Mouse (Mus musculus) embryonic facial prominence, embryonic 13.5 days (tissue): ENCODE data around the gene Tcf21. TPM values are rescaled to one million over a fixed set of nuclear protein-coding genes. Genes with fewer than 3 reads are reported as not detected.

Source experiments
- ATAC-seq: fragments of 200-750 bp; cut with Nextera tagmentation; 2 replicates; pipeline ENCODE4 v1.8.0; 2017; ENCODE audit warnings: low read depth; ENCODE audit not compliant: insufficient number of reproducible peaks, insufficient read depth, low FRiP score, low TSS enrichment
- H3K27ac ChIP-seq: fragments of 300-500 bp; sonication (generic); 2 replicates; pipeline ENCODE4 v1.5.1; 2015; ENCODE audit warnings: moderate library complexity, mild to moderate bottlenecking, inconsistent platforms
- H3K27me3 ChIP-seq: fragments of 300-500 bp; sonication (generic); 2 replicates; pipeline ENCODE4 v1.6.1; 2015; ENCODE audit warnings: mild to moderate bottlenecking, inconsistent platforms
- H3K36me3 ChIP-seq: fragments of 300-500 bp; sonication (generic); 2 replicates; pipeline ENCODE4 v1.6.1; 2015; ENCODE audit warnings: mild to moderate bottlenecking, inconsistent platforms
- H3K4me1 ChIP-seq: fragments of 300-500 bp; sonication (generic); 2 replicates; pipeline ENCODE4 v1.6.1; 2015; ENCODE audit warnings: inconsistent platforms
- H3K4me2 ChIP-seq: fragments of 300-500 bp; sonication (generic); 2 replicates; pipeline ENCODE4 v1.6.1; 2015; ENCODE audit warnings: moderate library complexity, mild to moderate bottlenecking, inconsistent platforms
- H3K4me3 ChIP-seq: fragments of 300-500 bp; sonication (generic); 2 replicates; pipeline ENCODE4 v1.5.1; 2015; ENCODE audit warnings: mild to moderate bottlenecking, inconsistent platforms
- H3K9ac ChIP-seq: fragments of 300-500 bp; sonication (generic); 2 replicates; pipeline ENCODE4 v1.6.1; 2015; ENCODE audit warnings: mild to moderate bottlenecking, inconsistent platforms
- H3K9me3 ChIP-seq: fragments of 300-500 bp; sonication (generic); 2 replicates; pipeline ENCODE4 v1.6.1; 2016; ENCODE audit warnings: inconsistent platforms
- WGBS: fragments of 180-500 bp; shearing (Covaris S2); methylation state at CpG from one replicate; pipeline ENCODE4 v1.1.7; 2015; ENCODE audit warnings: mixed read lengths; 5-methylcytosine and 5-hydroxymethylcytosine counted together
- polyA plus RNA-seq: library from polyadenylated mRNA; unstranded; fragments of >200 nt; fragmentation: Nextera tagmentation; extraction: Ambion mirVana; gene quantifications from 2 replicates; pipeline ENCODE4 v1.2.1, GENCODE M21; 2015

Tcf21 gene
- polyA plus RNA-seq, 1 experiment from 2014 or later, result 1.7 TPM

GRCm38 (mm10) chr10:22814771-22815170 is 5.2 kb downstream of the Tcf21 start:
- peaks cover 14% of the 10 kb centered on the region; the same call in 1 of the 2 replicates for H3K4me1 ChIP-seq
- H3K9ac ChIP-seq, result no peak overlapping the region
- no peaks in the 10 kb centered on the region for H3K9me3 ChIP-seq
- no peak overlapping the region for H3K4me2 ChIP-seq
- no peaks in the 10 kb centered on the region for H3K36me3 ChIP-seq
- H3K27ac ChIP-seq, result no peak overlapping the region
- WGBS, result 0% methylated on average over 2 of the region's 2 CpGs
- peaks cover 92% of the 10 kb centered on the region for H3K27me3 ChIP-seq
- ATAC-seq, result no peak
- no peak overlapping the region for H3K4me3 ChIP-seq

- 3% methylated on average over 4 of the region's 8 CpGs for WGBS
- peaks cover 12% of the 10 kb centered on the region; the same call in 1 of the 2 replicates for H3K4me1 ChIP-seq
- no peak overlapping the region for H3K4me3 ChIP-seq
- no peak for ATAC-seq
- H3K4me2 ChIP-seq, result no peak overlapping the region
- peaks cover 91% of the 10 kb centered on the region for H3K27me3 ChIP-seq
- no peak overlapping the region for H3K27ac ChIP-seq
- no peaks in the 10 kb centered on the region for H3K36me3 ChIP-seq
- no peak overlapping the region for H3K9ac ChIP-seq
- H3K9me3 ChIP-seq, result no peaks in the 10 kb centered on the region
These were observed 5.7 kb downstream of the Tcf21 start for GRCm38 (mm10) chr10:22814294-22814693.

DNA sequence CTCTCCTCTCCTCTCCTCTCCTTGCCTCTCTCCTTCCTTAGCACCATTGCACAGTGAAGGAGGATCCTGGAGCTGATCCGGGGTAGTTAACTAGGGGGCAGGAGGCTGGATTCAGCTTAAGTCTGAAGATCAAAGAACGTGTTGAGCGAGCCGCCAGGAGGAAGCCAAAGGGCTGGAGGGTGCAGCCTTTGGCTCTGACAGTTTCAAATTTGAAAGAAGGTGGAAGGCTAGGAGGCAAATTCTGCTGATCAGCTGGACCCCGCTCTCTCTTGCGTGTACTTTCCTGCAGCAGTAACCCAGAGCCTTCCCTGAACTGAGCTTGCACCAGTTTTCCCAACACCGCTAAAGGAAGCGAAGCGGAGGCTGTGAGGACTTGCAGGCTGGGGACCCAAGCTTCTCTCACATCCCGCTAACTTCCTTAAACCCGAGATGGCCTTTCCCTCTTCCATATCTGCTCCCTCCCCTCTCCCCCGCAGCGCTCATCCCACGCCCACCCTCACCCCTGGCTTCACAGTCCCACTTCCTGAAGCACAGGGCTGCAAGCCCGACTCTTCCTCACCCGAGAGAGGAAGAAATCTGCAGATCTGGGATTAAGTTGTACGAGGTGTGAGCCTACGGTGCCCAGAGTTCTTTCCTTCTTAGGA is 6.5 kb downstream of the Tcf21 start:
- H3K4me1 ChIP-seq, result peaks cover 8% of the 10 kb centered on the region; the same call in 1 of the 2 replicates
- H3K27me3 ChIP-seq, result peaks cover 83% of the 10 kb centered on the region
- no peak for ATAC-seq
- H3K36me3 ChIP-seq, result no peaks in the 10 kb centered on the region
- H3K4me2 ChIP-seq, result peak overlapping the region; percentile 29
- H3K9me3 ChIP-seq, result no peaks in the 10 kb centered on the region
- under 1% methylated on average over 18 of the region's 18 CpGs for whole genome bisulfite sequencing
- no peak overlapping the region for H3K9ac ChIP-seq
- no peak overlapping the region for H3K27ac ChIP-seq
- peak overlapping the region; percentile 23; the same call in 1 of the 2 replicates for H3K4me3 ChIP-seq

DNA sequence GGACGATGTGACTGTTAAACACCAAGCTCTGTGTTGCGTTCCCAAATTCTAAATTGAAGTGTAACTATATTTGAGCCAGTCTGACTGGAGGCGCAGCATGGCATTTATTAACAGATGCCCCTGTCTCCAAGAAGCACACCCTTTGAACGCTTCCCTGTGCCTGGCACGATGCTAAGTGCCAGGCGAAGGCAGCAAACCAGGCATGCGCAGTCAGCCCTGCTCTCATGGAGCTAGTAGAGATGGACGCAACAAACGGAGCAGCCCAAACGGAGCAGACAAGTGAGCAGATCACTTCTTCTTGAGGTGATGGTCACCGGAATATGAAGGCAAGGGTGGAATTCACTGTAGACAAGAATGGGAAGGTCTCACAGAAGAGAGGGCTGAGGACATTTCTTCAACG is 8.1 kb downstream of the Tcf21 start:
- Histone ChIP-seq H3K27ac (no peak overlapping the region), H3K27me3 (peaks cover 79% of the 10 kb centered on the region), H3K9ac (no peak overlapping the region), H3K4me2 (no peak overlapping the region), H3K4me3 (no peak overlapping the region), H3K36me3 (no peaks in the 10 kb centered on the region), H3K4me1 (peaks cover 8% of the 10 kb centered on the region; the same call in 1 of the 2 replicates), H3K9me3 (no peaks in the 10 kb centered on the region)
- ATAC-seq, result no peak
- 11% methylated on average over 12 of the region's 12 CpGs for WGBS

DNA sequence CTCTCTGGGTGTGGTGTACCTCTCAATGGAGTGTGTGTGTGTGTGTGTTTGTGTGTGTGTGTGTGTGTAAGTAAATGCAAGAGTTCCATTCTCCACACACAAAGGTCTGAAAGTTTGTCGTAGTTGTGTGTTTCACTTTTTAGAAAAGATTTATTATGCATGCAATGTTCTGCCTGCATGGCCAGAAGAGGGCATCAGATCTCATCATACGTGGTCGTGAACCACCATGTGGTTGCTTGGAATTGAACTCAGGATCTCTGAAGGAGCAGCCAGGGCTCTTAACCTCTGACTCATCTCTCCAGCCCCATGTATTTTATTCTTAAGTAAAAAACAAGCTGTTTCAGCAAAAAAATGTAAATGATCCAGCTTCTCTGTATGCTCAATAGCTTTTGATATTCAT is 37.3 kb downstream of the Tcf21 start:
- no peak for ATAC-seq
- H3K4me2 ChIP-seq, result no peak overlapping the region
- H3K4me3 ChIP-seq, result no peak overlapping the region
- WGBS, result 60% methylated on average over 3 of the region's 3 CpGs
- no peaks in the 10 kb centered on the region for H3K4me1 ChIP-seq
- no peaks in the 10 kb centered on the region for H3K36me3 ChIP-seq
- no peaks in the 10 kb centered on the region for H3K27me3 ChIP-seq
- H3K9ac ChIP-seq, result no peak overlapping the region
- no peak overlapping the region for H3K27ac ChIP-seq
- H3K9me3 ChIP-seq, result no peaks in the 10 kb centered on the region

- no peaks in the 10 kb centered on the region for H3K36me3 ChIP-seq
- ATAC-seq, result no peak
These were observed 38.5 kb downstream of the Tcf21 start for GRCm38 (mm10) chr10:22781466-22781865.

DNA sequence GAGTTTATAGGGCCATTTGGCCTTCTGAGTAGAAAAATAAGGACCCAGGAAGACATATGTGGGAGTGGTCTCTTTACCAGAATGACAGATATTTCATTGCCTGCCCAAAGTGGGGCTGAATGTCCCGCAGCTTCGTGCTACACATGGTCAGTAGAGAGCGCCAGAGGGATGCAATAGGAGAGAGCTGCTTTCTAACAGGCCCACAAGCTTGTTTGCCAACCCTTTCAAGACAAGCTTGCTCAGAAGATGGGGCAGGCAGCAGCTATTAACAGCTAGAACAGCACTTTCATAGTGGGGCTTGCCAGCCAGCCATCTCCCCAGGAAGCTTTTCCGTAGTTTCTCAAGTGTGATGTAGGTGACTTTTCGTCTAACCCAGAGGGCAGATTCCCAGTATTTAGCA is 42.0 kb downstream of the Tcf21 start:
- Histone ChIP-seq H3K4me3 (no peak overlapping the region), H3K27me3 (no peaks in the 10 kb centered on the region), H3K4me2 (no peak overlapping the region), H3K9me3 (no peaks in the 10 kb centered on the region), H3K9ac (no peak overlapping the region), H3K27ac (no peak overlapping the region), H3K4me1 (no peaks in the 10 kb centered on the region), H3K36me3 (no peaks in the 10 kb centered on the region)
- WGBS, result 17% methylated on average over 5 of the region's 5 CpGs
- ATAC-seq, result no peak

More at GRCm38 (mm10) chr10:22781466-22781865, 38.5 kb downstream of the Tcf21 start:
- Histone ChIP-seq H3K4me2 (no peak overlapping the region), H3K27ac (no peak overlapping the region), H3K4me1 (no peaks in the 10 kb centered on the region), H3K9me3 (no peaks in the 10 kb centered on the region), H3K27me3 (no peaks in the 10 kb centered on the region), H3K9ac (no peak overlapping the region), H3K4me3 (no peak overlapping the region)
- WGBS, result 23% methylated on average over 4 of the region's 4 CpGs

DNA sequence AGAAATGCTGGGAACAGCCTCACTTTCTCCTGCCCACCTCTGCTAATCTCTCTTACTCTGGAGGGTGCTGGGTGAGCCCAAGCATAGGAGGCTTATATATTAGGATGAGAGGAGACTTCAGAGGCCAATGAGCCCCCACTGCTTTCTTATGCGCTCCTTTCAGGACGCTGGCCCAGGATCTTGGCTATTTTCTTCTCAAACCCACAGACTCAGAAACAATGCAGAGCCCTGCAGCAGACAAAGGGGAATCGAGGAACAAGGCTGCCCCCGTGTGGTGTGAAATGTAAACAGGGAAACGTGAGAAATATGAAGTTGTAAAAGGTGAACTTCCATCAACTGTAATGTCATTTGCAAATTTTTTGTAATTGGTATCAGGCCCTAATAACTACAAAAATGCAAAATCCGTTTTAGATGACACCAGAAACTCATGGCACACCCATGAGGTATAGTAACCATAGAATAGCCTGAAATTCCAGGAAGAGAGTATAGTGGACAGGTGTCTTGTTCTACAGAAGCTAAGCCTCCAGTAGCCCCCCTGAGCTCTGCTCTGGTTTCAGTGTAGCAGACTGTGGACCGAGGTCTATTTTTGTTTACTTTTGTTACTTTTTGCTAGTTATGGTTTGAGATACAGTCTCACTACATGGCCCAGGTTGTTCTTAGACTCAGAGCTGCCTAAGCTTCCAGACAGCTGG is 43.8 kb downstream of the Tcf21 start:
- H3K9me3 ChIP-seq, result no peaks in the 10 kb centered on the region
- H3K9ac ChIP-seq, result no peak overlapping the region
- H3K4me1 ChIP-seq, result no peaks in the 10 kb centered on the region
- no peak overlapping the region for H3K27ac ChIP-seq
- no peaks in the 10 kb centered on the region for H3K27me3 ChIP-seq
- ATAC-seq, result no peak
- H3K36me3 ChIP-seq, result no peaks in the 10 kb centered on the region
- H3K4me3 ChIP-seq, result no peak overlapping the region
- H3K4me2 ChIP-seq, result no peak overlapping the region
- WGBS, result 16% methylated on average over 7 of the region's 7 CpGs

- Histone ChIP-seq H3K27me3 (no peaks in the 10 kb centered on the region), H3K27ac (no peak overlapping the region), H3K4me3 (no peak overlapping the region), H3K9me3 (no peaks in the 10 kb centered on the region), H3K36me3 (no peaks in the 10 kb centered on the region), H3K9ac (no peak overlapping the region; the same call in 1 of the 2 replicates), H3K4me2 (no peak overlapping the region), H3K4me1 (no peaks in the 10 kb centered on the region)
- WGBS, result 70% methylated on average over 2 of the region's 2 CpGs
- no peak for ATAC-seq
These were observed 44.5 kb downstream of the Tcf21 start for GRCm38 (mm10) chr10:22775456-22775855.

- 82% methylated on average over 3 of the region's 3 CpGs for WGBS
- Histone ChIP-seq H3K4me2 (no peak overlapping the region), H3K27ac (no peak overlapping the region), H3K9me3 (no peaks in the 10 kb centered on the region), H3K36me3 (no peaks in the 10 kb centered on the region), H3K27me3 (no peaks in the 10 kb centered on the region), H3K4me3 (no peak overlapping the region), H3K9ac (no peak overlapping the region), H3K4me1 (no peaks in the 10 kb centered on the region)
- no peak for ATAC-seq
These were observed 45.3 kb downstream of the Tcf21 start for GRCm38 (mm10) chr10:22774626-22775025.
